Mouse (Mus musculus): ENCODE data around the gene Gm36079.
"Not testable (repeated sequence)": the region's sequence is repeated elsewhere in the genome, so short reads cannot be mapped to it uniquely, and the experiment has no call there.

The Gm36079 gene

DNA sequence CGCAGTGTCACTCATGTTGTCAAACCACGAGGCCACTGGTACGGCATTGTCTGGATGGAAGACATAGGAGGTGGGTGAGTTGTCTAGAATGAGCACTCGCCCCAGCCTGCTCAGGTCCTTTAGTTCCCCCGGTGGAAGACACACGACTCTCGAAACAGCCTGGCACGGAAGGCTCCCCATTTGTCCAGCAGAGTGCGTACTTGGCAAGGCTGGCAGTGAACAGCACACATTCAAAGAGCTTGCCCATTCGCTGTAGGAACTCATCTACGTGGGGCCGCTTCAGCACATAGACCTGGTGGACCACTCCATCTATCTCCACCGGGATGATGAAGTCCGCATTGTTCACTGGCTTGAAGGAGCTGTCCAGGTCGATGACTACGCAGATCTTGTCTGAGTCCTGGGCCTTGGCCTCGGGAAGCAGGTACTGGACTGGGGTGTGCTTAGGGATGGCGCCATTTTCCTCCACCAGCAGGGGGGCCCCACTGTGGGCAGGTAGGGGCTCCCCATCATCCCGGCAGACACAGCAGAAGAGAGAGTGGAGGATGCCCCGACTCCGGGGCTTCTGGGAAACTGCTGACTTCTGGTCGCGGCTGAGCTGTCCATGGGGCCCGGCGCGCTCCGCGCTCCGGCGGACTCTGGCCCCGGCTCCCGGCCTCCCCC, 11.3 kb downstream of the Gm36079 start:
- not testable (repeated sequence) for DNase-seq

DNA sequence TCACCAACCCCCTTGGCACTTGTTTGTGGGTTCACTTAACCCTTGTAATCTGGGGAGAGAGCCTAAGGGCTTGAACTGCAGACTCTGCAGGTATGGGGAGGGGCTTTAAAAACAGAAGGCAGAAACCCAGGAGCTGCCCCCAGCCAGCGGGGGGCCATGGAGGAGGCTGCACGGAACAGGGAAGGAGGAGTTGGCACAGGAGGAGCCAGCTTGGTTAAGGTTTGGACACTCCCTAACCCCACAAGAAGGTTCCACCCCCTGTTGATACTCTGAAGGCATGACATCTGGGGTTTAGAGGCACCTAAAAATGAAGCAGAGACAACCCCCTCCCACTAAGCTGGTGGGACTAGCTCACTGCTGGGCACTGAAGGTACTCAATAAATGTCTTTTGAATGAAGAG, 12.8 kb downstream of the Gm36079 start:
- DNase-seq: not testable (repeated sequence)

DNA sequence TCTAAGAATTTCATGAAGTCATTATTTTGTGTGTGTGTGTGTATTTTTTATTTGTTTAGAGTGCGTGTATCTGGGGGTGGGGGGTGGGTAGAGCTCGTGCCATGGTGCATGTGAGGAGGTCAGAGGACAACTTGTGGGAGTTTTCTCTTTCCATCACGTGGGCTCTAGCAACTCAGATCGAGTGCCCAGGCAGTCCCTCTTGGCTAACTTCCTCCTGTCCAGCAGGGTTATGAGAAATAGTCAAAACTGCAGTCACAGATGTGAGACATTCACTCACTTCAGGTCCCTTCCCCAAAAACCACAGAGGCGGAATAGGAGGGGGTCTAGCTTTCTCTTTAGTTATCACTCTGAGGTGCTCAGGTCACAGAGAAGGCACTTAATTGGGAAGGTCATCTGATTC, 13.3 kb downstream of the Gm36079 start:
- DNase-seq: not testable (repeated sequence)

DNA sequence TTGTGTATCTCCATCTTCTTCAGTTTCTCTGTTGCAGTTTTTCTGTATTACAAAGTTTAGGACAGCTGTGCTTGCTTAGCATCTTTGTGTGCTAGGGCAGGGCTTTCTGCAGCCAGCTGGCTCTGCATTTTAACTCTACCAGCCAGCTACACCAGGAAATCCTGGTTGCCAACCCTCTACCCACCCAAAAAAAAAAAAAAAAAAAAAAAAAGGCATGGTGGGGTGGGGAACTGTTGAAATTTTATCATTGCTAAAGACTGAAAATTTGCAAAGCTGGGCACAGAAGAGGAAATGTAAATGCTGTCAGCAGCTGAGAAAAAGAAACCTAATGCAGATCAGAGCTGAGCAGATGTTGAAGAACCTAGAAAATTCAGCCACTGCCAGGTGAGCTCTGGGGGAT, 16.7 kb downstream of the Gm36079 start:
- DNase-seq: not testable (repeated sequence)

DNA sequence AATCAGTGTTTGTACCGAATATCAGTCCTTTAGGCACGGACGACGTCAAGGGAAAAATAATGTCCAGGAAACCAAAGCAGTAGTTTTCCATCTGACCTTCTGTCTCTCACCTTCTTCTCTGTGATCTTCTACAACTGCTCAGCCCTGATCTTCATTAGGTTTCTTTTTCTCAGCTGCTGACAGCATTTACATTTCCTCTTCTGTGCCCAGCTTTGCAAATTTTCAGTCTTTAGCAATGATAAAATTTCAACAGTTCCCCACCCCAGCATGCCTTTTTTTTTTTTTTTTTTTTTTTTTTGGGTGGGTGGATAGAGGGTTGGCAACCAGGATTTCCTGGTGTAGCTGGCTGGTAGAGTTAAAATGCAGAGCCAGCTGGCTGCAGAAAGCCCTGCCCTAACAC, 27.6 kb downstream of the Gm36079 start:
- not testable (repeated sequence) for DNase-seq

DNA sequence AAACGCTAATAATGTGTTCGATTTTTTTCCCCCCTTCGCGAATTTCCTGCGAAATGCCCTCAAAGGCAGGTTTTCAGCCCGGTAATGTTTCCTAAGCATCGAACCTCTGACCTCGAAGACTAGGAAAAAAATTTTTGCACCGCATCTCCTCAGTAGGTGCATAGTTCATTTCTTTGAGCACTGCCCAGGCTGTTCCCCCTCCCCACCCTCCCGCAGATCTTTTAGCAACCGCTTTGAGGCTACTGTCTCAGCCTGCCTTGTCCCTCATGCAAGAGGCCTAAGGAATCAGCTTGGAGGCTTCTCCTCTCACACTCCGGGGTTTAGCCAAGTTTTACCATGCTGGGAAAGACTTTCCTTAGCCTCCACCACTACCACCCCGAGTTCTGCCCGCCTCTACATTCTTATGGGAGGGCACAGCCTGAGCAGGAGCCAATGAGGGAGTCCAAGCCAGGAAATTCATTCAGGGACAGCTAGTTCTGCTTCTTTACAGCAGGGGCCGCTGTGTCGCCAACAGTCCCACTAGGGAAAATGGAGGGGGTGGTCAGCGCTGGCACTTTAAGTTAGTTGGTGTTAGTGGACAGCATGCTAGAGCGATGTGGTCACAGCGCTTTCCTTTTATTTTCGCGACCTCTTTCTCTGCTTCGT, 28.2 kb downstream of the Gm36079 start:
- not testable (repeated sequence) for DNase-seq

DNA sequence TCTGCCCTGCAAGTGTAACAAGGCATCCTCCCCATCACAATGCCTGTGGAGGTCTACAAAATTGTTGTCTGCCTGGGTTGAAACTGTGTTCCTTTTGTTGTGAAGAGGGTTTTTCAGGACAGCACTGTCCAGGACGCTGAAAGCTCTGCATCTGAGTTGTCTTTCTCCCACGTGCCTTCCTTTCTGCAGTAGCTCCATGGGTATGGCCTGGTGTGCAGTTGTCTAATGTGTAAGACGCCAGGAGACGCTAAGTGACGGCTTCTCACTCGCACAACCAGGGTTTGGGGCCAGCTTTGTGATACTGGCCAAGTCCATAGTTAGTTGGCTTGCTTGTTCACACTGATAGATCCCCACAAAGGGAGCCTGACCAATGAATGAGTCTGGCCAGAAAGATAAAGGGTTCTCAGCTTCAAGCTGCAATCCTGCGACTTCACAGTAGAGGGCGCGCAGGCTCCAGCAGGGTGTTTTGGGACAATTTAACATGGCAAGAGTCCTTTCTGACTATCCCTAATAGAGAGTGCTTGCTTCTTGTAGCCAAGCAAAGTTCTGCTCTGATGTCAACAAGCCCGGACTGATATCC, 34.8 kb downstream of the Gm36079 start:
- not testable (repeated sequence) for DNase-seq

DNA sequence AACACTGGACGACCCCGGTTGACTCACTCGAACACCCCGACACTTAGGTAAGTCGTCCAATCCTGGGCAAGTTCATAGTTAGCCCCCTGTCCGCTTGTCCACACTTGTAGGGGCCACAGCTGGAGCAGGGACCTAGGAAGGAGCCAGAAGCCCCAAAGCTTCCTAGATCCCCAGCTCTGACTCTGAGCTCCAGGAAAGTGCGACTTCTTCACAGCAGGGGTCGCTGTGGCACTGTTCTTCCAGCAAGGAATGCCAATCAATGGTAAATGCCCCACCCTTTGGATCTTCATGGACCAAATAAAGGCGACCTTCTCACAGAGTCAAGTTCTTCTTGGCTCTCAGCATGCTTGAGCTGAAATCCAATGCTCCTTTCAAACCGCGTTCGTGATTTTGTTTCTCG, 35.5 kb downstream of the Gm36079 start:
- not testable (repeated sequence) for DNase-seq

Measured in cerebellum, adult 9-10 months (tissue).